Mouse (Mus musculus): Measurements from ENCODE around the gene Erlec1.

- TF ChIP-seq CTCF (IDR thresholded peaks at IDR 0.05; ENCODE audit: low read depth, low read length) (no peak), GATA1 (IDR thresholded peaks at IDR 0.05; ENCODE audit: borderline replicate concordance, low read length) (no peak), POLR2AphosphoS5 (IDR thresholded peaks at IDR 0.05; ENCODE audit: insufficient replicate concordance, low read depth, low read length) (no peak), TAL1 (conservative IDR thresholded peaks at IDR 0.05; ENCODE audit: low read depth, low read length) (no peak)
Measured at GRCm38 (mm10) chr11:30998704-30999103, 44.6 kb upstream of the Erlec1 start.

Data from G1E (cell line).